Mouse (Mus musculus) embryonic facial prominence, embryonic 14.5 days (tissue): ENCODE measurements at regions not wholly inside any gene's neighbourhood (a gene's known extent, or its start where the extent isn't known, plus 50 kb on each side); places are given as distances from the start of the nearest gene placed in this dataset.
"Not testable (repeated sequence)": the region's sequence is repeated elsewhere in the genome, so short reads cannot be mapped to it uniquely, and the experiment has no call there.

Source experiments
- ATAC-seq: fragments of 200-750 bp; cut with Nextera tagmentation; 2 replicates; pipeline ENCODE4 v1.8.0; 2017; ENCODE audit warnings: low read depth, moderate number of reproducible peaks, moderate TSS enrichment
- DNase-seq: peaks from one replicate; pipeline ENCODE4 v3.0.0-alpha.2; 2015; ENCODE audit warnings: low spot score
- H3K27ac ChIP-seq: fragments of 300-500 bp; sonication (generic); replicated peaks from 2 replicates; pipeline ENCODE4 v1.5.1; 2014; ENCODE audit warnings: low read depth, mild to moderate bottlenecking, low read length, moderate library complexity
- H3K27me3 ChIP-seq: fragments of 300-500 bp; sonication (generic); replicated peaks from 2 replicates; pipeline ENCODE4 v1.6.1; 2014; ENCODE audit warnings: low read length; ENCODE audit not compliant: control insufficient read depth, insufficient read depth
- H3K36me3 ChIP-seq: fragments of 300-500 bp; sonication (generic); 2 replicates; pipeline ENCODE4 v1.6.1; 2014; ENCODE audit warnings: low read length, mixed read lengths; ENCODE audit not compliant: control insufficient read depth, insufficient read depth
- H3K4me1 ChIP-seq: fragments of 300-500 bp; sonication (generic); 2 replicates; pipeline ENCODE4 v1.6.1; 2014; ENCODE audit warnings: antibody characterized with exemption, low read length; ENCODE audit not compliant: control insufficient read depth, insufficient read depth
- H3K4me2 ChIP-seq: fragments of 300-500 bp; sonication (generic); 2 replicates; pipeline ENCODE4 v1.6.1; 2014; ENCODE audit warnings: low read depth, mild to moderate bottlenecking, low read length, moderate library complexity, mixed read lengths
- H3K4me3 ChIP-seq: fragments of 300-500 bp; sonication (generic); 2 replicates; pipeline ENCODE4 v1.5.1; 2014; ENCODE audit warnings: low read depth, mild to moderate bottlenecking, low read length
- H3K9ac ChIP-seq: fragments of 300-500 bp; sonication (generic); 2 replicates; pipeline ENCODE4 v1.6.1; 2014; ENCODE audit warnings: low read depth, mild to moderate bottlenecking, low read length, moderate library complexity, mixed read lengths
- H3K9me3 ChIP-seq: fragments of 300-500 bp; sonication (generic); 2 replicates; pipeline ENCODE4 v1.6.1; 2016; ENCODE audit warnings: low read length; ENCODE audit not compliant: control insufficient read depth
- WGBS: fragments of 180-500 bp; shearing (Covaris S2); extraction: QIAGEN DNeasy Blood & Tissue Kit; methylation state at CpG from one replicate; pipeline ENCODE4 v1.1.7; 2014; 5-methylcytosine and 5-hydroxymethylcytosine counted together

DNA sequence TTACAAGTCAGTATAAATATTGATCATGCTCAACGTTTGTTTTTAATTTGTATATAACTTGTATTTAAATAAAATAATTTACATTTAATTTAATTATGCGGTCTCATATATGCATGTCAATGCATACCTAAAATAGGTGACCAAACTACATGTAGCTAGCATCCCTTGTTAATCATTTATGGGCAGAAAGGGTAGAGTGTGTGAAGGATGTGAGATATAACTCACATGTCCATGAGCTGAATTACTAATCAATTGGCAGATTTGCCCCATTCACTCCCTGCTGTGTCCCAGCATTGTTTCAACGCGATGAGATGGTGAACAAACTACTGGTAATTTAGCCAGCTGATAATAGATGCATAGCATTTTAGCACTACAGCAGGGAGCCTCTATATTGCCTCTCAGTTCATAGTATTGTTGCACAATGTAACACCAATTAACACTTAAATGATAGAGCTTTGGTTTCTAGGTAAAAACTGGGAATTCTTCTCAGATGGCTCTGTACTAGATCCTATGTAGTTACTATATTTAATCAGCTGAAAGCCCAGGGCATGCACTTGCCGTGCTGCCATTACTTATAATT, 1082.6 kb upstream of the Manea start:
- no peak overlapping the region for H3K27ac ChIP-seq
- H3K9ac ChIP-seq, result no peak overlapping the region
- H3K4me1 ChIP-seq, result no peaks in the 10 kb centered on the region
- no peaks in the 10 kb centered on the region for H3K36me3 ChIP-seq
- H3K4me3 ChIP-seq, result no peak overlapping the region
- H3K27me3 ChIP-seq, result no peaks in the 10 kb centered on the region
- WGBS, result 68% methylated on average over 5 of the region's 5 CpGs
- no peaks in the 10 kb centered on the region for H3K9me3 ChIP-seq
- DNase-seq (no peak), ATAC-seq (no peak)
- H3K4me2 ChIP-seq, result no peak overlapping the region

DNA sequence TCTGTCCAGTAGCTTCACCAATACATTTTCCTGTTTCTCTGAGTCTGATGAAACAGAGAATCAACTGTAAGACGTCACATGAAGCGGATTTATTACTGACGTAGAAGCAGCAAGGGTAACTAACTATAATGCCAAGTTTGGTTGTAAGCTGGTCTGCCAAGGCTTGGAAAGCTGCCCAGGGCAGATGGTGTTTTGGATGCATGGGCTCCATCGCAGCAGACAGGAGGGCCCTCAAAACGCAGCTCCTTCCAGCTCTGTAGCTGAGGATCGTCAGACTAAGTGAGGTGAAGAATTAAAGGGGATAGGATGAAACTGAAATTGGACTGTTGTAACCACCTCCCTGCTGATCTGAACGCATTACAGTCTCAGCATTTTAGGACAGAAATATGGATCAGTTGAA, 1079.2 kb upstream of the Manea start:
- ATAC-seq, result no peak
- H3K4me3 ChIP-seq, result no peak overlapping the region
- no peaks in the 10 kb centered on the region for H3K9me3 ChIP-seq
- WGBS, result 74% methylated on average over 7 of the region's 7 CpGs
- H3K27me3 ChIP-seq, result no peaks in the 10 kb centered on the region
- no peak overlapping the region for H3K4me2 ChIP-seq
- H3K9ac ChIP-seq, result no peak overlapping the region
- no peak overlapping the region for H3K27ac ChIP-seq
- DNase-seq, result no peak
- H3K36me3 ChIP-seq, result no peaks in the 10 kb centered on the region
- H3K4me1 ChIP-seq, result no peaks in the 10 kb centered on the region

DNA sequence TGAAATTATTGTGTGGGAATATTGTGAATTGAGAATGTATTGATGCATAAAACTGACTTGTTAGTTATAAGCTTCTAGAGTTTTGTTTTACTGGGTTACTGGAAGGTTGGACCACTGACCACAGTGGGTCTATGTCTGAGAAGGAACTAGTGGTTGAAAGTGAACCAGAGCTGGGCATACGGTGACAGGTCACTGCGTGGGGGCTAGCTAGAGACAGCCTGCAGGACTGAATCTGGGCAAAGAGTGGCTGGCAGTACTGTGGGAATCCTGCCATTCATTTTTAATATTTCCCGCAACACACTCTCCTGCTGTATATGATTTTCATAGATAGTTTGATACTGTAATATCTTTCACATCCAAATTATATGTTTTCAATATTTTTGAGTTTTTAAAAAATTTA, 1077.2 kb upstream of the Manea start:
- Histone ChIP-seq H3K4me1 (no peaks in the 10 kb centered on the region), H3K4me2 (no peak overlapping the region), H3K27ac (no peak overlapping the region), H3K27me3 (no peaks in the 10 kb centered on the region), H3K9ac (no peak overlapping the region), H3K4me3 (no peak overlapping the region), H3K36me3 (no peaks in the 10 kb centered on the region), H3K9me3 (no peaks in the 10 kb centered on the region)
- 90% methylated on average over 3 of the region's 3 CpGs for WGBS
- no peak for ATAC-seq
- no peak for DNase-seq

DNA sequence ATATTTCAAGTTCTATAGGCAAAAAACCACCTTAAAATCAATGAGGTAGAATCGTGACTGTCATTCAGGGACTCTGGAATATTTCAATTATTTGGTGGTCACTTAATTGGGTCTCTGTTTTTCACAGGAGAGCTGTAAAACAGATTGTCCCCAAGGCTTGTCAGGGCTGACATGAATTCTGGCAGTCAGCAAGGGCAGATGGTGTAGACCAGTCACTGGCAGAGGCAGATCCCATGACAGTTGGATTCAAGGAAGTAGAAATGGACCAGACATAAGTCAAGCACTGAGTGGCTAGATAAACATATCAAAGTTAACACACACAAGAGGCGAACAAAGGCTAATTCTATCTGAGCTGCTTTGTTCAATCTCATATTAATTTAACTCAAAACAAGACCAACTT, 1071.8 kb upstream of the Manea start:
- 87% methylated on average over 2 of the region's 2 CpGs for WGBS
- H3K4me2 ChIP-seq, result no peak overlapping the region
- ATAC-seq, result no peak

DNA sequence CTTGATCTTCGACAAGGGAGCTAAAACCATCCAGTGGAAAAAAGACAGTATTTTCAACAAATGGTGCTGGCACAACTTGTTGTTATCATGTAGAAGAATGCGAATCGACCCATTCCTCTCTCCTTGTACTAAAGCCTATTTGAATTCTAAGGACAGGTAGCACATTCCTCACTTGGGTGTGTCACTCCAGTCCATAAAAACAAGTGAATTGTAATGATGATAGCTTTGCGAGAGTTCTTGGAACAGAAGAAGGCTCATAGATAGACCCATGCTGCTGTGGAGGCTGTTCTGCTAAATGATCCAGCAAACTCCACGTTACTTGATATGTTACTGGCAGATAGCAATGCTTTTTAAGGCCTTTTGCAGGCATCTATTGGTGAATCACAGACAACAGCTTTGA, 1038.2 kb upstream of the Manea start:
- not testable (repeated sequence) for H3K27me3 ChIP-seq, H3K27ac ChIP-seq, ATAC-seq, DNase-seq, H3K9ac ChIP-seq, H3K9me3 ChIP-seq, H3K4me1 ChIP-seq, H3K36me3 ChIP-seq, H3K4me2 ChIP-seq, H3K4me3 ChIP-seq
- WGBS, result 85% methylated on average over 4 of the region's 5 CpGs

More for the DNA sequence above, 1071.8 kb upstream of the Manea start:
- DNase-seq, result no peak
- Histone ChIP-seq H3K4me1 (no peaks in the 10 kb centered on the region), H3K36me3 (no peaks in the 10 kb centered on the region), H3K4me3 (no peak overlapping the region), H3K27ac (no peak overlapping the region), H3K9ac (no peak overlapping the region), H3K9me3 (no peaks in the 10 kb centered on the region), H3K27me3 (no peaks in the 10 kb centered on the region)

DNA sequence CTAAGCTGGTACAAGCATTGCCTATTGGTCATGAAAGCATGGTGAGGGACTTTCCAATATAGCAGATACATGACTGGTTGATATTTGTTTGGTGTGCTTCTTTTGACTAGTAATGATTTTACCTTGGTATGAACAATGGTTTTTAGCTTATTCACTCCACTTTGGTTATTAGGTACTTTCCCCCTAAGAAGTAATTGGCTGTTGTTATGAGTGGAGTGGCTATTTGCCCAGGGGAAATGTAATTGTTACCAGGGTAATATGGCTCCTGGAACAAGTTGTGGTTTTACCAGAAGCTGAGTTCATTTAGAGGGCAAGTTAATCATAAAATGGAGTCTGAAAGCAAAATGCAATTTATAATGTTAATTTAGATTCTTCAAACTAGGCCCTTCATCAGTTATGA, 1000.2 kb upstream of the Manea start:
- Histone ChIP-seq H3K4me2 (no peak overlapping the region), H3K9ac (no peak overlapping the region), H3K36me3 (no peaks in the 10 kb centered on the region), H3K4me3 (no peak overlapping the region), H3K27me3 (no peaks in the 10 kb centered on the region), H3K4me1 (no peaks in the 10 kb centered on the region), H3K9me3 (no peaks in the 10 kb centered on the region), H3K27ac (no peak overlapping the region)
- ATAC-seq, result no peak
- DNase-seq, result no peak

DNA sequence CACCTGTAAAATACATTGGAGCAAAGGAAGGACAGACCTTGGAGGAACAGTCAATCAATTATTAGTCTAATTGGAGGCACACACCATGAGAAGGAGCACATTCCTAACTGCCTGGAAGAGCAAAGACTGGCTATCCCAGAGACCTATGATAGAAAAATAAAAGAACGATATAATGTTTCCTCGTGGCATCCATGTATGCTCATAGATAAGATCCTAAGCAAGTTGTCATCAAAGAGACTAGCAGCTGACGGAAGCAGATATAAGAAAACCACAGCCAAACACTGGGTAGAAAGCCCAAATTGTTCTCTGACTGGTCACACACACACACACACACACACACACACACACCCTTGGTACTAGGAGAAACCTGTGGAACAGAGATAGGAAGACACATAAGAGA, 986.6 kb upstream of the Manea start:
- 95% methylated on average over 3 of the region's 3 CpGs for WGBS
- no peak overlapping the region for H3K9ac ChIP-seq
- H3K9me3 ChIP-seq, result no peaks in the 10 kb centered on the region
- ATAC-seq, result no peak
- DNase-seq, result no peak
- no peaks in the 10 kb centered on the region for H3K4me1 ChIP-seq
- H3K27me3 ChIP-seq, result no peaks in the 10 kb centered on the region
- no peak overlapping the region for H3K4me3 ChIP-seq
- H3K27ac ChIP-seq, result no peak overlapping the region
- H3K36me3 ChIP-seq, result no peaks in the 10 kb centered on the region
- no peak overlapping the region for H3K4me2 ChIP-seq
